Mouse (Mus musculus) cerebellum, postnatal 36 days (tissue): Measurements from ENCODE around the gene Tectb.

ENCODE experiments used
- DNase-seq, 2 experiments: peaks; one replicate each; pipeline ENCODE4 v3.0.0; 2021 to 2022; ENCODE audit warnings: mixed read lengths in 2 of 2

Gene Tectb

DNA sequence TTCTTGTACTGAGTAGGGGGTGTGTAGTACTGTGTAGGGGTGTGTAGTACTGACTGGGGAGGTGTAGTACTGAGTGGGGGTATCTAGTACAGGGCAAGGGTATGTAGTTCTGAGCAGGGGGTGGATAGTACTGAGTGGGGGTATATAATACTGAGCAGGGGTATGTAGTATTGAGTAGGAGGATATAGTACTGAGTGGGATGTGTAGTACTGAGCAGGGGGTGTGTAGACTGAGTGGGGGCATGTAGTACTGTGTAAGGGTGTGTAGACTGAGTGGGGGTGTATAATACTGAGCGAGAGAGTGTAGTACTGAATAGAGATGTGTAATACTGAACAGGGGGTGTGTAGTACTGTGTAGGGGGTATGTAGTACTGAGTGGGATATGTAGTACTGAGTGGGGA lies 31.2 kb downstream of the Tectb start:
- DNase-seq: no peak

DNA sequence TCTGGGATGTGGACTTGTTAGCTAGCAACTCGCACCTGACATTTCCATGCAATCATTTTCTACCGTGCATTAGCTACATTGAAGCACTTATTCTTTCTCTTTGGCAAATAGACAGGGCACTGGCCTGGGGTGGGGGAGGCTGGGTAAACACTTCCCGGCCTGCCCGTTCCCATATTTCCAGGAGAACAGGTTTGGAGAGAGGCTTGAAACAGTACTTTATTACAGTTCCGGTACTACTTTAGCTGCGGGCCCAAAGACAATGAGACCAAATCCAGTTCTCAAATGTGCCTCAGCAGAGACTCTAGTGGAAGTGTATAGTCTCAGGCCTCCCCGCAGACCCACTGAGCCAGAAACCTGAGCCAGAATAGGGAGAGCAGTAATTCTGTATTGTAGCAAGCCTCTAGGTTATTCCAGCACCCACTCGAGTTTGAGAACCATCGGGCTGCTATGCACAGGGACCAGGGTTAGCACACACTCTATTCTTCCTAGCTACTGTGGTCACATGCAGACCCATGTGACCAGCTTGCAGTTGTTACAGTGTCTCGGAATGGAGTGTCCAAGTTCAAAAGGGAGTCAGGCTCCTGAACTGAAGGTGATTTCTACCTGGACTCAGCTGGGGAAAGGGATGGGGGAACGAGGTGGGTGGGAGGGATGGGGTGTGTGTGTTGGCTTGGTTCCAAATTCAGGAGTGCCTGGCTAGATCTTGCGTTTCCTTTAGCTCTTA lies 33.2 kb downstream of the Tectb start:
- DNase-seq: no peak

DNA sequence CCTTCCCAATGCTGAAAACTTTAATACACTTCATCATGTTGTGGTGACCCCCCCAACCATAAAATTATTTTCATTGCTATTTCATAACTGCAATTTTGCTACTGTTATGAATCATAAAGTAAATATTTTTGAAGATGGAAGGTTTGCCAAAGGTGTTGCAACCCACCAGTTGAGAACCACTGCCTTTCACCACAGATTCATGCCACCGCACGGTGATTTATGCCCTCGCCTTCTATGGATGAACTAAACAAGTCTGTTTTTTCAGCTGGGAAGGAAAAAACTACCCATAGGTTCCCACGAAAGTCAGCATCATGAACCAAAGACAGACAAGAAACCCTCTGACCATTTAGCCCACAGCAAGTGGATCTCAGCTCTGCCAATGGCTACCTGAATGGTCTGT lies 36.3 kb downstream of the Tectb start:
- no peak for DNase-seq

DNA sequence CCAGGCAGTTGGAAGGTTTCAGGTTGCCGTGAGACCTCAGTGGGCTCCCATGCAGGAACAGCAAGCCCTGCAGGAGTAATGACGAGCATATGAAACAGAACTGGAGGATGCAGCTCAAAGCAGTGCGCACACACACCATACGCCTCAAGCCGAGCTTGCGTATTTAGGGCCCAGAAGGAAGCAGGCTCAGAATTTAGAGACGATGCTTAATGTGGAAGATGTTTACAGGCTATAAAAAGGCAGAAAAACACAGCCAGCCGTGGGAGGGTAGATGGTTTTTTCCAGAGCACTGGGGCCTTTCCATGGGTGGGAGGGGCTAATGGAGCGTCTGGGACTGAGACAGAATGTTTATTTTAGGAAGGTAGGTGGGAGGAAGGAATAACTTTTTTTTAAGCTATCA lies 36.8 kb downstream of the Tectb start:
- no peak for DNase-seq

DNA sequence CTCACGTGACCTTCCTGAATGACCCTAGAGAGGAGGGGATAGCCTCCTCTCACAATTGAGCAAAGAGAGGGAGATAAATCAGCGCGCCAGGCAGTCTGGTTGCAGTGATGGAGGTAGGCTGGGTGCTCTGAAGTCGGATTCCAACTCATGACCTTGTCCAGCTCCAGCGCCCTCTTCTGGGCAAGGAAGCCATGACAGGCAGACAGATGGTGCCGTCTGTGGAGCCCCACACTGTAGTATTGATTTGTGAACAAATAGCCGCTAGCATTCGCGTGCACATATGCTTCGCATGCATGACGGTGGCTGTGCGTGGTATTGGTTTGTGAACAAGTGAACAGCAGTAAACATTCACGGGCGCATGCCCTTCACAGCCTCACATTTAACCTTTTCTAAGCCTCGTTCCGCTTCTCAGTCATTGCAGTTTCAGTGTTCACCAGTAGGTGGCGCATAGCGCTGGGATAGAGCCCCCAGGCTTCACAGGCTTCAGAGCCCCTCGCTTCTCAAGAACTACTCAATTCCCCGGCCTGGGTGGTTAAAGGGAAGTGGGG lies 37.7 kb downstream of the Tectb start:
- peak; percentile 78 to 82 for DNase-seq

DNA sequence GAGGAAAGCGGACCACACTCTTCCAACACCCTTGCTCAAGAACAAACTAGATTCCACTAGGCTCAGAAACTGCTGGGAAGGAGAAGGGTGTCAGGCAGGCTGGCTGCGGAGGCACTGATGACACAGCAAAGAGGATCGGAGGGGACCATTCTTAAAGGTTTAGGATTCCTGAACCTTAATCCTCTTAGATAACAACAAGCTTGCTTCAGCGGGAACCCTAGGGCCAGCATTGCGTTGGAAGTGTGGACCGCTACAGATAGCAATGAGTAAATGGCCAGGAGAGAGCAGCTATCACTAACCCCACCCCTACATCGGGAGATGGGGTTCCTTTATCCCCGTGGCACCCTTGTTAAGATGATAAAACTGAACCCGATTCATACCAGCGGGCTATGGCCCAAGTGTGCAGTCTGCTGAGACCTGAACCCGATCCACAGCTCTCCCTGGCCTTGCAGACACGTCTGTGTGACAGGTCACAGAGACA lies 38.2 kb downstream of the Tectb start:
- DNase-seq: no peak

DNA sequence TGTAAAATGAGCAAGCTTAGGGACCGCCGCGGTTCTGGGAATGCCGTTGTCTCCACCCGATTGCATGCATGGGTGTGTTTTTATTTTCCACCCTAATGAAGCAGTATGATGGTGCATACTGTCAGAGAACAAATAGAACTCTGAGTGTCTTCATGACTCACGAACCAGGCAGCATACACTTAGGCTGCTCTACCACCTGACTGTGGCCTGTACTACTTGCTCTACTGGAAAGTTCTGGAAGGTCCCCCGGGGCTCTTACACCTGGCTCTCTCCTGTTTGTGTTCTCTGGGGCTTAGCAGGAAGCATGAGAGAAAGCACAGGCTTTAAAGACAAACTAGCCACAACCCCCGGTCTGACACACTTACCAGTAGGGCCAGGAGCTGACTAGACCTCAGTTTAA lies 38.8 kb downstream of the Tectb start:
- no peak for DNase-seq

DNA sequence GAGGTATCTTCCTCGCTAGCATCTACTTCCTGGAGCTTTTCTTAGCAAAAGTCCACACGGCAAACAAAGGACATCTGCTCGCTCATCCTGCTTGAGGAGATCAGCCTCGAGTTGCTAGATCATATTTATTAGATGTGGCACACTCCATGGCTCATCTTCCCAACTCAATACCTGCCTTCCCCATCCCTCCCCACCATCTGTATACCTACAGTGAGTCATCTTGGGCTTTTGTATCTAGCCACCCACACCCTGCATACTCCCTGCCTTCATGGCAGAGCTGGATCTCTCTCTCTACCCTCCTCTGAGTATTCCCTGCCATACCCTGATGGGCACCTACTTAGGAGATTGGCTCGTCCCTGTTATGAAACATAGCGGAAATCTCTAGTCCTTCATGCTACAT lies 40.7 kb downstream of the Tectb start:
- DNase-seq: no peak

DNA sequence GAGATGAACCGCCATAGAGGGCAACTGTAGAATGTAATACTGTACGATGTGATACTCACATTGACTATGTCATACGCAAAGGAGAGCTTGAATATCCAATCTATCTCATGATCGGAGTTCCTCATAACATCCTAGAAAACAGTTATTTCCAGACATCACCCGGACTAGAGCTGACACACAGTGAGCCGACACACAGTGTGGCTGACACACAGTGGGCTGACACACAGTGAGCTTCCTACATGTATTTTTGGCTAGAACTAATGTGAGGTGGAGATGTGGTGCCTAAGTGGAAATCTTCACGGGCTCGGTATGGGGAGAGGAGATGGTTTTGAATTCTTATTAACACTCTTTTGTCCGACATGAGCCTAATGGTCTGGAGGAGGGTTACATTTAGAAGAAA lies 41.7 kb downstream of the Tectb start:
- DNase-seq: no peak

DNA sequence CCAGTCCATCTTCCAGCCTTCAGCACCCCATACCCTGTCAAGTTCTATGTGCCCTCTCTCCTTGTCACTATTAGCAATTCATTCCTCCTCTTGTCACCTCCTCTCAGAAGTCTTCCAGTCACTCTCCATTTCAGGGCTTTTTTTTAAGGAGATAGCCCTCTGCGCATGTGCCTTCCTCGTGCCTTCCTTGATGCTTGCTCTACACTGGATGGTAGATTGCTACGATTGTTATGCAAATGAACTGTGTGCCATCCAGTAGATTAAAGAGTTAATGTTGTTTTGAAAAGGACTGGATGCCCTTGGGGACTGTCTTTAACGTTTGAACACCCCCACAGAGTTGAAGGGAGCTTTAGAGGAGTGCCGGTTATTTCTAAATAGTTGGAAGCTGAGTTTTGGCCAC lies 46.1 kb downstream of the Tectb start:
- no peak for DNase-seq

DNA sequence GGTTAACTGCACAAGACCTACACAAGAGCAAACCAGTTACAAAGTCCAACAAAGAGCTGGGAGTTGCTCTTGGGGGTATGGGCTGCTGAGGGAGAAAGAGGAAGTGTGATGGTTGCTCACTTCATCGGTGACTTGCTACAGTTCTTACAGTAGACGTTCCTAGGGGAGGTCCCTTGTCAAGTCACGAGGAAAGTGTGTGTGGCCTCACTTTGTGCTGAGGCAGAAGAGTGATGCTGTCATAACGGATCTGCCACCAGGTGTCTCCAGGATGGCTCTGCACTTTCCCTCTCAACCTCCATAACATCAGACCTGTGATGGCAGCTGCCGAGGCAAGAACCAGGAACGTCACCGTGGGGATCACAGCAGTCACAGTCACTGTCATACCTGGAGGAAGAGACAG lies 46.6 kb downstream of the Tectb start:
- no peak for DNase-seq

DNA sequence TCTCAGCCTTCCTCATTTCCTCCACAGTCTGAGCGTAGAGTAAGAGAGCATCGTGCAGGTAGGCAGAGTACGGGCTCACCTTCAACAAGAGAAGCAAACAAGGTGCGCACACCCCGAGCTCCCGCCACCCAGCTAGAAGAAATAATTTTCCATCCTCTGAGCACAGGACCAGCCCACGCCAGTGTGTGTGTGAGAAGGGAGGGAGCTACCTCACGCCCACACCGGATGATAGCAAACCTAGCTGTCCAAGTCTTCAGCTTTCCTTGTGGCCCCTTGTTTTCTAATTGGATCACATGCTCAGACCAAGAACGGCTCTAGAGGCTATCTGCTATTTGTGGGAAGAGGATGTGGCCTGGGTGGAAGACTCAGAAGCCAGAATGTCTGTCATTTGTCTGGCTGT lies 50.5 kb downstream of the Tectb start:
- DNase-seq: no peak

DNA sequence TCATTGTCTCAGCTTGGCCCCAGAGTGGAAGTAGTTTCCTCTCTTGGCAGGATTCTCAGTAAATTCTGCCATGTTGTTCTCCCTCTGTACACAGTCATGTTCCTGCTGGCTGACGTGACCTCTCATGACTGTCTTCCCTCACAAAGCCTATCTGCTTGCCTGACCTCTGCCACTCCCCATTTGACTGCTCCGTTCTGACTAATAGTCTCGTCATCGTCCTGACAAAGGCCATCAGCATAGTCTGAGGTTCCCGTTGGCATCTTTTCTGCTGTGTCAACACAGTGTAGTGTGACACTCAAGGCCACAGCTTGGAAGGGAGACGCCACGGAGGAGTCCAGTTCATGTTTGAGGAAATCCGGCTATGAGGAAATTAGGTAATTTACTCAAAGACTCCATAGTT lies 51.6 kb downstream of the Tectb start:
- DNase-seq: no peak

DNA sequence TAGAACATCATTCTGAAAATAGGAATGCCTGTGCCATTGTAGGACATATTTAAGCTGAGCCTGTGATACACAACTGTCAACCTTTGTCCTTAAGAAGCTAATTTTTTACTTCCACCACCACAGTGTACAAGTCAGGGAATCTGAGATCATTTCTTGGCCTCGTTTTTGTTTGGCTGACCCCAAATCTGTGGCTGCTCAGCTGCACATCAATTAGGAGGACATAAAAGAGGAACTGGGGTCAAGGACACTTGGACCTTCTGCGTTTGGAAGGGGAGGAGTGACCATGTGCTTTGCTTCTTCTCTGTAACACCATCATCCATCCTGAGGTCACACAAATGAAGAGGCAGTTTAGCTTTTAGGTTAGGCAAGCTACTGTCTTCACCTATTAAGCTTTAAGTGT lies 55.5 kb downstream of the Tectb start:
- DNase-seq: no peak

DNA sequence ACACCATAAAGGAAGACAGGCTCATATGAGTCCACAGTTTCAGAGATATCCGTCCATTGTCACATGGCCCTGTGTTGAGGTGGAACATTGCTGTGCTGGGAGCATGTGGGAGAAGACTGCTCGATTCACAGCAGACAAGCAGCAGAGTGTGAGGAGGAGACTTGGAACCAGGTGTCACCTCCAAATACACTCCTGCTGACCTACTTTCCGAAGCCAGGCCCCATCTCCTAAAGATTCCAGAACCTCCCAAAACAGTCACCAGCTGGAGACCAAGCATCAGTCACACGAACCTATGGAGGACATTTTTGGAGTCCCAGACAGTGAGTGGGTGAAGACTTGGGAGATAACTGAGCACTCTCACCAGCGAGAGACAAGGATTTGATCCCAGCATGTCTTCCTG lies 56.0 kb downstream of the Tectb start:
- no peak for DNase-seq

DNA sequence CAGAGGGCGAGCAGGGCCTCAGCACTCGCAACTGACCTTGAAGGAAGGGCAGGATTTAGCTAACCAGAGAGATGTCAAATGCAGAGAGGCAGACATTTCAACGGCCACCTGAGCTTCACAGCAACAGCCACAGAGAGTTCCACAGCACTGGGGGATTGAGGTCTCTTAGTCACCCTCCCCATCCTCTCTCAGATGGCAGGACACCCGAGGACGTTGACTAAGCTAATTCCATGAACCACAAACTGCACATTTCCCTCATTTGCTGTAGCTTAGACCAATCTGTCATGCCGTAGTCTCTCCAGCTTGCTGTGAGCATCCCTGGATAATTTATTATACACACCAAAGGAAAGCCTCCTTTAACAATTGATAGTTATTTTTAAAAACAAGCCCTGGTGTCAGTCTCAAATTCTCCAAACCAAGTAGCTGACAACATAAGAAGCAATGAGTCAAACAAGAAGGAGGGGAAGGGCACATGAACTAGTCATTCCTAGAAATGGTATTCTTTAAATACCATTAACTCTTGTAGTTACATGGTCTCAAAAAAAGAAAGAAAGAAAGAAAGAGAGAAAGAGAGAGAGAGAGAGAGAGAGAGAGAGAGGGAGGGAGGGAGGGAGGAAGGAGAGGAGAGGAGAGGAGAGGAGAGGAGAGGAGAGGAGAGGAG lies 59.4 kb downstream of the Tectb start:
- DNase-seq: no peak

DNA sequence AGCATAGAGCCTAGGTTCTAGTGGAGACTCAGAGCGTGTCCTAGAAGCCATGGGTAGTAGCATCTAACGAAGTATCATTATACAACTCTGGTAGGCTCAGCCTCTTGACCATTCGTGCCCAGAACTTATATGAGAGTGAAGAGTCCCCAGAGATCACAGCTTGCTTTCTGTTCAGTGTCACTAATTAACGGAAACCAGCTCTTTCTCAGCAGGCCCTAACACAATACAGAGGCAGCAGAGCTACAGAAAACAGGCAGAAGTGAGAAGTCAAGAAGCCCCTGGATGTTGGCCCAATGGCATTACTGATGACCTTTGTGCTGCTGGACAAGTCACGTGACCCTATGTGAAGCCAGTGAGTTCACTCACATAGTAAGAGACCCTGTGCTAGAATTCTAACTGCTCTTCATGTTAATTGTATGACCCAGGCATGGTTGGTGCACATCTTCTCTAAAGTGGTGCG lies 60.7 kb downstream of the Tectb start, which contains the start of gene Gucy2g:
Gene Gucy2g, minus strand, starts transcription at position 51 of the 460 bp plus-strand sequence.
- DNase-seq: no peak

DNA sequence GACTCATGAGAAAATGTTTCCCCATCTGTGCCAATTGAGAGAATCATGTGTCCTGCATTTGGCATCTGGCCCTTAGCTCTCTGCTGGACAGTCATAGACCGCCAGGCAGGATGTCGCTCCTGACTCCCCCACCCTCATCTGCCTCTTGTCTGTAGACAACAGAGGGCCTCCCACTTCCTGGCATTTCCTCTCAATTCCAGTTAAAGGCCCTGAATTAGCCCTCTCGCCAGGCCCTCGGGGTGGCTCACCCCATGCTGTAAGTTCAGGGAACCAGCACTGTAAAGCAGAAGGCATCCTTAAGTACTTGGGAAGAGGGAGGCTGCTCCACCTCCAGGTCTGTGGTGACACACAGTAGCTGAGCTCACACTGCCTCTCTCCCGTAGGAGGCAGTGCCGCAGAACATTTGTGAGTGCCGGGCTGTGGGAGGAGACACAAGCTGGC lies 64.3 kb downstream of the Tectb start:
- no peak for DNase-seq
